Mouse (Mus musculus) heart, postnatal 0 days (tissue): ENCODE measurements around the gene Tbc1d2b. TPM values are rescaled to one million over a fixed set of nuclear protein-coding genes. Genes with fewer than 3 reads are reported as not detected.

Experiments
- ATAC-seq: fragments of 200-750 bp; cut with Nextera tagmentation; 2 replicates; pipeline ENCODE4 v1.8.0; 2017; ENCODE audit warnings: low read depth, moderate number of reproducible peaks, moderate library complexity; ENCODE audit not compliant: insufficient read depth
- DNase-seq: peaks from one replicate; pipeline ENCODE4 v3.0.0-alpha.2; 2016; ENCODE audit warnings: low spot score
- H3K27ac ChIP-seq: fragments of 300-500 bp; sonication (generic); 2 replicates; pipeline ENCODE4 v1.5.1; 2014; ENCODE audit warnings: low read depth, mild to moderate bottlenecking
- H3K27me3 ChIP-seq: fragments of 300-500 bp; sonication (generic); 2 replicates; pipeline ENCODE4 v1.6.1; 2014; ENCODE audit warnings: low read length, mixed read lengths; ENCODE audit not compliant: control insufficient read depth, insufficient read depth
- H3K36me3 ChIP-seq: fragments of 300-500 bp; sonication (generic); replicated peaks from 2 replicates; pipeline ENCODE4 v1.6.1; 2014; ENCODE audit warnings: low read length, mixed read lengths; ENCODE audit not compliant: control insufficient read depth, insufficient read depth
- H3K4me1 ChIP-seq: fragments of 300-500 bp; sonication (generic); 2 replicates; pipeline ENCODE4 v1.6.1; 2014; ENCODE audit warnings: antibody characterized with exemption; ENCODE audit not compliant: control insufficient read depth, insufficient read depth
- H3K4me2 ChIP-seq: fragments of 300-500 bp; sonication (generic); 2 replicates; pipeline ENCODE4 v1.6.1; 2014; ENCODE audit warnings: low read depth, mild to moderate bottlenecking, low read length, moderate library complexity
- H3K4me3 ChIP-seq: fragments of 300-500 bp; sonication (generic); 2 replicates; pipeline ENCODE4 v1.5.1; 2014; ENCODE audit warnings: low read depth, low read length
- H3K9ac ChIP-seq: fragments of 300-500 bp; sonication (generic); replicated peaks from 2 replicates; pipeline ENCODE4 v1.6.1; 2014; ENCODE audit warnings: low read depth, low read length, mixed read lengths
- H3K9me3 ChIP-seq: fragments of 300-500 bp; sonication (generic); replicated peaks from 2 replicates; pipeline ENCODE4 v1.6.1; 2016; ENCODE audit warnings: low read length; ENCODE audit not compliant: control insufficient read depth
- CTCF ChIP-seq: IDR thresholded peaks from 2 replicates; pipeline ENCODE4 v1.5.1; 2016; ENCODE audit warnings: antibody characterized with exemption, control low read depth, low read depth
- EP300 ChIP-seq: IDR thresholded peaks from 2 replicates; pipeline ENCODE4 v1.6.1; 2016; ENCODE audit warnings: antibody characterized with exemption, low read depth
- WGBS: fragments of 180-500 bp; shearing (Covaris S2); extraction: QIAGEN DNeasy Blood & Tissue Kit; methylation state at CpG from one replicate; pipeline ENCODE4 v1.1.7; 2014; 5-methylcytosine and 5-hydroxymethylcytosine counted together
- polyA plus RNA-seq: library from polyadenylated mRNA; unstranded; fragments of >200 nt; fragmentation: Nextera tagmentation; extraction: Ambion mirVana; gene quantifications from 2 replicates; pipeline ENCODE4 v1.2.1, GENCODE M21; 2015
- total RNA-seq: library from RNA; depleted of rRNA; stranded (reverse); fragments of >200 nt; gene quantifications from 2 replicates; pipeline ENCODE4 v1.2.3, GENCODE M21; 2014; ENCODE audit warnings: low replicate concordance

Gene Tbc1d2b
- total and polyA plus RNA-seq, 2 experiments from 2014 or later, result 2.9 to 24.7 TPM

GRCm38 (mm10) chr9:90199611-90200010 is 71.0 kb downstream of the Tbc1d2b start:
- no peak for TF ChIP-seq EP300
- TF ChIP-seq CTCF, result no peak
- H3K4me1 ChIP-seq, result peaks cover 29% of the 10 kb centered on the region
- H3K27me3 ChIP-seq, result no peaks in the 10 kb centered on the region
- 89% methylated on average over 18 of the region's 18 CpGs for WGBS
- peak overlapping the region; percentile 95 for H3K27ac ChIP-seq
- no peak overlapping the region for H3K9ac ChIP-seq
- no peak overlapping the region for H3K4me3 ChIP-seq
- H3K36me3 ChIP-seq, result 0 out of 2 replicates have a peak, but pooled peaks cover 31% of the 10 kb centered on the region
- DNase-seq (no peak), ATAC-seq (no peak)
- H3K4me2 ChIP-seq, result no peak overlapping the region
- H3K9me3 ChIP-seq, result no peaks in the 10 kb centered on the region

- Histone ChIP-seq H3K4me2 (peak overlapping the region; percentile 33; the same call in 1 of the 2 replicates), H3K4me3 (peak overlapping the region; percentile 15; the same call in 1 of the 2 replicates), H3K36me3 (peaks cover 38% of the 10 kb centered on the region; the same call in 1 of the 2 replicates), H3K27ac (peak overlapping the region; percentile 95), H3K9ac (no peak overlapping the region), H3K27me3 (no peaks in the 10 kb centered on the region), H3K4me1 (peaks cover 29% of the 10 kb centered on the region), H3K9me3 (no peaks in the 10 kb centered on the region)
- ATAC-seq (peak; percentile 88), DNase-seq (peak; percentile 84)
- 12% methylated on average over 10 of the region's 10 CpGs for WGBS
- TF ChIP-seq CTCF (no peak), EP300 (peak; percentile 59; the same call in 1 of the 2 replicates)
Measured at GRCm38 (mm10) chr9:90198531-90199449, 71.8 kb downstream of the Tbc1d2b start.

GRCm38 (mm10) chr9:90197866-90198383 is 72.7 kb downstream of the Tbc1d2b start:
- no peak for TF ChIP-seq EP300
- no peak for TF ChIP-seq CTCF
- 45% methylated on average over 7 of the region's 7 CpGs for WGBS
- Histone ChIP-seq H3K4me1 (peaks cover 29% of the 10 kb centered on the region), H3K27me3 (no peaks in the 10 kb centered on the region), H3K4me3 (no peak overlapping the region), H3K4me2 (peak overlapping the region; percentile 33; the same call in 1 of the 2 replicates), H3K9me3 (no peaks in the 10 kb centered on the region), H3K36me3 (peaks cover 42% of the 10 kb centered on the region), H3K27ac (peak overlapping the region; percentile 95), H3K9ac (no peak overlapping the region)
- DNase-seq (no peak), ATAC-seq (no peak)

- H3K9ac ChIP-seq, result no peak overlapping the region
- H3K4me1 ChIP-seq, result peaks cover 29% of the 10 kb centered on the region
- 73% methylated on average over 7 of the region's 7 CpGs for WGBS
- TF ChIP-seq EP300 (no peak), CTCF (no peak)
- ATAC-seq (no peak), DNase-seq (no peak)
- no peak overlapping the region for H3K4me2 ChIP-seq
- no peaks in the 10 kb centered on the region for H3K27me3 ChIP-seq
- H3K9me3 ChIP-seq, result no peaks in the 10 kb centered on the region
- H3K4me3 ChIP-seq, result no peak overlapping the region
- H3K36me3 ChIP-seq, result peaks cover 45% of the 10 kb centered on the region
- H3K27ac ChIP-seq, result peak overlapping the region; percentile 95; the same call in 1 of the 2 replicates
Measured at GRCm38 (mm10) chr9:90197116-90197665, 73.4 kb downstream of the Tbc1d2b start.

- H3K9ac ChIP-seq, result no peak overlapping the region
- DNase-seq, result no peak
- H3K9me3 ChIP-seq, result no peaks in the 10 kb centered on the region
- TF ChIP-seq CTCF (no peak), EP300 (no peak)
- no peak for ATAC-seq
- H3K4me3 ChIP-seq, result no peak overlapping the region
- 64% methylated on average over 7 of the region's 7 CpGs for WGBS
- H3K27me3 ChIP-seq, result no peaks in the 10 kb centered on the region
- no peak overlapping the region for H3K4me2 ChIP-seq
- peaks cover 43% of the 10 kb centered on the region for H3K36me3 ChIP-seq
- peaks cover 29% of the 10 kb centered on the region for H3K4me1 ChIP-seq
- H3K27ac ChIP-seq, result no peak overlapping the region
Measured at GRCm38 (mm10) chr9:90196262-90196661, 74.3 kb downstream of the Tbc1d2b start.
